Mouse (Mus musculus) ovary, postnatal 10 days (tissue): ENCODE data around the gene Bag3.

Source experiments
- DNase-seq: peaks from one replicate; pipeline ENCODE4 v3.0.0; 2022; ENCODE audit warnings: low spot score

Gene Bag3

DNA sequence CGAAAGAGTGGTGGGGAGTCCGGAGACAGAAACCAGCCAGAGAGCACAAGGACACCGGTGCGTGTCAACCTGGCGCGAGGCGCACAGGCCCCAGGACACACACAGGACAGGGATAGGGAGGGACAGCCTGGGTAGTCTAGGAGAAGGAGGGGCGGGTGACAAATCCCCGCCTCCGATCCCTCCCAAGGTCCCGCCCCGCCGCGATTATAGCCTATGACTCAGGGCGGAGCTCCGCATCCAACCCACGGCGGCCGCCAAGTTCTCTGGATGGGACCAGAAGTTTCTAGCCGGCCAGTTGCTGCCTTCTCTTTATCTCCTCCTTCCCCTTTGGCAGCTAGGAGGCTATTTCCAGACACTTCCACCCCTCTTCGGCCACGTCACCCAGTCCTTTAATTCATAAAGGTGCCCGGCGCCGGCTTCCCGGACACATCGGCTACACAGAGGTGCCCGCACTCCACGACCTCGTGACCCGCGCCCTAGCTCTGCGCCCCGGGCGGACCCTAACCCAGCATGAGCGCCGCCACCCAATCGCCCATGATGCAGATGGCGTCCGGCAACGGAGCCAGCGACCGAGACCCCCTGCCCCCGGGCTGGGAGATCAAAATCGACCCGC, at the start of gene Bag3:
Gene Bag3 (plus strand): TSS at position 268 of the 613 bp plus-strand sequence.
- peak; percentile 91 for DNase-seq

DNA sequence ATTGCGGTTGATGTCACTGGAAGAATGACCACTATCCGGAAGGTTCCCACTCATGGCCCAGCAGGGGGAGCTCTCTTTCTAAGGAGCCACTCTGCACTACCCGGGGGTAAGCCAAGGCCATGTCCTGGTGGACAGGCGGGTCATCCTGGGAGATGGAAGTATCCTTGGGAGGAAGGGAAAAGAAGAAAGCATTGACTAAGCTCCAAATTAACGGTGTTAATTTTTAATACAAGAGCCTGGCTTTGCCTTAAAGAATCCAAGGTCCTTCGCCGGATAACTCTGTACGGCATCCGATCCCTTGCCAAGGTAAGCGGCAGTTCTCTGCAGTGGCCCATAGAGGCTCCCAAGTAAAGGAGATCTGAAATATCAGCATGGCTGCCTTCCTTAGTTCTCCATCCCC, 49.1 kb upstream of the Bag3 start:
- DNase-seq = peak; percentile 35

DNA sequence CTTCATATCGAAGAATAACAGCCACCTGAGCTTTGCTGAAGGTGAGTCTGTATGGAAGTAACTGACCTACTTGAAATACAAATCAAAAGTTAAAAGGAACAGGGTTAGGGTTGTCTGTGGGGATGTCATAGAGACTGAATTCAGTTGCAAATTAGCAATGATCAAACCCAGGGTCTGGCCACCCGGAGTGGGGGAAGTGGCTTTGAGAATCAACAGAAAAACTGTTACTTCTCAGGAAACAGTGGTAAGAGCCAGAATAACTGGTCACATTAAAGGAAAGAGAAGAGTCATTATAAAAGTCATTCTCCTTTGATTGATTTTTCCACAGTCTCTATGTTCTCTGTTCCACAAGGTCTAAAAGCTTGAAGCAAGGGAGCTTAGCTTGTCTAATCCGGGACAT, 34.4 kb upstream of the Bag3 start:
- no peak for DNase-seq

DNA sequence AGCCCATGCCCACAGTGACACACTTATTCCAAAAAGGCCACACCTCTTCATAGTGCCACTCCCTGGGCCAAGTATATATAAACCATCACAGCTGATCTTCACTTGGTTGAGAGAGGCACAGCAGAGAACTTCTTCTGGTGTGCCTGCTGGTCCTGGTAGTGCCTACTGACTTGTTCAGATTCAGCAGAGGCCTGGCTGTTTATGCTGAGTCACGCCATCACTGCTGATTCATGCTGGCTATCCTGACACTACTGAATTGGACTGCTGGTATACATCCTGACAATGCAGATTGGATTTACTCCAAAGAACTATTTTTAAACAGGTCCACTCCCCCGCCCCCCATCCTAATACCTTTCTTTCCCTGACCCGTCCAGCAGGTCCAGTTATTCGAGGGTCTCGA, 28.9 kb upstream of the Bag3 start:
- DNase-seq = no peak

DNA sequence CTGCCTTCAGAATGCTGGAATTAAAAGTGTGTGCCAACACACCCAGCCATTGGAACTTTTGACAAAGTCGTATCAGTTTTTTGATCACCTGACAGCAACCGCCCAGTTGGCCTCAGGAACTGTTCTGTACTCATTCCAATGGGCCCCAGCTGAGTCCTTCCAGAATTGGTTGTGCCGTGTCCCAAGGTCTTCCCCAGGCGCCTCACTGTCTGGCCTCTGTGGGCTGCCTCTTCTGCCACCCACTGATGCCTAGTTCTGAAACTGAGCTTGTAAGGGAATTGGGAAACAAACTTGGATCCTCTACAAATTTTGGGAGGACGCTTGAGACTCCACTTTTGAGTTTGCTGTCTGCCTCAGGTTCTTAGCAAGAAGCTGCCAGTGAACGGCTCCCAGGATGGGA, 23.6 kb upstream of the Bag3 start:
- no peak for DNase-seq

DNA sequence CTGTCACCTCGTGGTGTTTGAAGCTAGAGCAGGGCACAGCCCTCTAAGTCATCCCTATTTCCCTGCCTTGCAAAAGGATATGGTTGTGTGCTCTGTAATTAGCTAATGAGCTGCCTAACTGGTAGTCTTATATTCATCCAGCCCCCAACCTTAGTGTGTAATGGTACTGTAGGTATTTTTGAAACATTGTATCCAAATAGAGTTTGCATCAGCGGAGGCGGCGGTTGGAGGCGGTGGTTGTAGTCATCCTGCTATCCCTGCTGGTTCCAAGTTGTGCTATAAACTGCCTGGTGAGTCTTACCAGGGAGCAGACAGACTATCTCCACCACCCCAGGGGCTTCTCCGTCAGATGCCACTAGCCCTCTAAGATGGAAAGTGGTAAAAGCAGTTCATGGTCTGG, 19.3 kb upstream of the Bag3 start:
- no peak for DNase-seq

DNA sequence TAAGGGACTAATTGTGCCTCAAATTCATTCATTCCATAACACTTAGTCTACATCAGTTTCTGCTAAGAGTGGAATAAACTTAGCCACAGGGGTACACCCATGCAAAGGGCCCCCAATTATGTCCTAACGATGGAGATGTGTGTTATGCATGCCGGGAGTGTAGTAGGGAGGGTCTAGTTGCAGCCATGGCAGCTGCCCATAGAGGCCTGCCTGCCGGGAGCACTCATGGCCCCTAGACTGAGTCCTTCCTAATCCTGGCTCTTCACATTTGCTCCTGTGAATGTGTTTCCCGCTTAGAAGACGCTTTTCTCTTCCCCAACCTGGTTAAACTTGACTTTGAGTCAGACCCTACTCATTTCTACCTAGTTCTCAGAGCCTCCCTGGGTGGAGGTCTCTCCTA, 11.5 kb upstream of the Bag3 start:
- DNase-seq = no peak

DNA sequence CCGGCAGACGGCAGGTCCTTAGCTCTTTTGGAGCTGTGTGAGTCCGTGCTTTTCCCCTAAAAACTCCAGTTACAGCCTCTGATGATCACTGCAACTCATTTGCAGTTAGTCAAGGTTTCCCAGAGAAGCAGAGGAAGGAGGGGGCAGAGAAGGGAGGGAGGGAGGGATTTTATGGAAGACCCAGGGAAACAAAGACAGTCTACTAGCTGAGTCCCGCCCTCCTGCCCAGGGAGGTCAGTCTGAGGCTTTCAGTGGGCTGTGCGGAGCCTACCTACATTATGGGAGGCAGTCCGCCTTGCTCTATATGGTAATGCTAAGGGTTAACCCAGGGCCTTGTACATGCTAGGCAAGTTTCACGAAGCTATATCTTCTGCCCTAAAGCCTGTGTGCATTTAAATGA, 9.9 kb upstream of the Bag3 start:
- no peak for DNase-seq

DNA sequence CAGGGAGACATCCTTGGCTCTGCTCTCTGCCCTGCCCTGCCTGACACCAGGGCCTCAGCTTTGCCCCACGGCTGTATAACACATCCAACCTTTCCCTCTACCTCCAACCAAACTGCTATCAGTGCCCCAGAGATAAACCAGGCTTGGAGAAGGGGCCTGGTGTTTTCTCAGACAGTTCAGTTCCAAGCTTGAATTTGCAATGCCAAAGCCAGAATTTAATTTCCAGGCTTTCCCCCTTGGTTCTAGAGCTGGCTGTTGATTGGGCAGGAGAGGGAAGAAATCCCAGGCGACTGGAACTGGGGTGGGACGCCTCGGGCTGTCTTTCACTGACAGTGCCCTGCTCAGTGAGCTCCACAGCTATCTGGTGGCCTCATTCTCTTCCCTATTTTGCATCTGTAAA, 9.1 kb upstream of the Bag3 start:
- DNase-seq = no peak

DNA sequence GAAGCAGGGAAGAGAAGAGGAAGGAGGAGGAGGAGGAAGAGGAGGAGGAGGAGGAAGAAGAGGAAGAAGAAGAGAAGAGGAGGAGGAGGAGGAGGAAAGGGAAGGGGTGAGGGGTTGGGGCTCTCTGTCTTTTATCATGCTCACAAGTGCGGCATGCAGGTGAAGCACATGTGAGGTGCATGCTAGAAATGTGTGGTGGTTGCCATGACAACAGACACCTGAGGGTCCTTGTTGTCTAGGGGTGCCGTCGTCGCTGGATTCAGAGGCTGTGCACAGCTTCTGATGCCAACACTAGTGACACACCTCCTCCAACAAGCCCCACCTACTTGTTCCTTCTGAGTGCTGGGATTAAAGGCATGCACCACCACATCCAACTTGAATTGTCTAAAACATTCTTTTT, 7.1 kb upstream of the Bag3 start:
- DNase-seq = no peak

DNA sequence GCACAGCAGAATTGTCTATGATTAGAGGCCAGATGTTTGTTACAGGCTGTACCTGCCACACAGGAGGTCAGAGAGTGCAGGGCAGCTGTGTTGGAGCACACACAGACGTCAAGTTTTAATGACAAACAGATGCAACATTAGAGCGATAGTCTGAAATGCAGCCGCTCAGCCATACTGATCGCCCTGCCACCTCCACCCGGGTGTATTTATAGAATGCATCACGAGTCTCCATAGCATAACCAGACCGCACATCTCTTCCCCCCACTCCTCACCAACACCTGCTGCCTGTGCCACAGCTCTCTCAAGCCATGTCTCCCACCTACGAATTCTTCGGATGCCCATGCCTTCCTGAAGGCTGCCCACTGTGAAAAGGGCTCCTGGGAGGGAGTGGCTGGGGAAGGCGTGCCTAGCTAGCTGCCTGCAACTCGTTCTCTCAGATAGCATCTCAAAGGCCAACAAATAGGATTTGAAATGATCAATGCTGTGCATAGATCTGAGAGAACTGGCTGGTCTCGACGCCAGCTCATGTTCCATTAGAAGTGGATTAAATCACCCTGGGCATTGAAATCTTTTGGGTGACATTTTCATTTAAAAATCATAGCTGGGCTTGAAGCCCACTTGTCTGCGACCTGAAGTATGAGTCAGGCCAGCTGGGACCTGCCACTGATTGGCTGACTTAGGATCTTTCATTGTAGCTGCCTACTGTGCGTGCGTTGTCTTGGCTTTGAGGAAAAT, 3.9 kb upstream of the Bag3 start:
- DNase-seq = no peak

DNA sequence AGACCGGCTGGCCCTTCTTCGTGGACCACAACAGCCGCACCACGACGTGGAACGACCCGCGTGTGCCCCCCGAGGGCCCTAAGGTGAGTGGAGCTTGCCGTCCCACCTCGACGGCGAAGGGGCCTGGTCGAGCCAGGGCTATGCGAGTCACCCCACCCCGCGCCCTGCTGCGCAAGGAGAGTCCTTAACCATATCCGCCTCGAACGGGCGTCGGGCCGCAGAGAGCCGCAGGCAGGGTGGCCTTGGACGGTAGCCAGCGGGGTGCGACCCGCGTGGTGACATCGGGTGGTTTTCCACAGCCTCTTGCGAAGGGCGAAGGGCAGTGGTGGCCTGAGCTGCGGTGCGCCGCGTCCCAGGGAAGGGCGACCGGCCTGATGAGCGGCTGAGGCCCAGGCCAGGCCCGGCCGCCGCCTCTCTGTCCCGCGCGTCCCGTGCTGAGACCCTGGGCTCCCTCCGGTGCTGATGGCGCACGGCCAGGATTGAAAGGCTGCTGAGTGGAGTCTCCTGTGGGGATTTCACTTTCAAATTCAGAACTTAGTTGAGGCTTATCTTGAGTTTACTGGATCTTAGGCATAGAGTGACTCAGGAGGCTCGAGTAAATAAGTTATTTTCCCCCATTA, 656 bp downstream of the Bag3 start:
- DNase-seq = peak; percentile 72

DNA sequence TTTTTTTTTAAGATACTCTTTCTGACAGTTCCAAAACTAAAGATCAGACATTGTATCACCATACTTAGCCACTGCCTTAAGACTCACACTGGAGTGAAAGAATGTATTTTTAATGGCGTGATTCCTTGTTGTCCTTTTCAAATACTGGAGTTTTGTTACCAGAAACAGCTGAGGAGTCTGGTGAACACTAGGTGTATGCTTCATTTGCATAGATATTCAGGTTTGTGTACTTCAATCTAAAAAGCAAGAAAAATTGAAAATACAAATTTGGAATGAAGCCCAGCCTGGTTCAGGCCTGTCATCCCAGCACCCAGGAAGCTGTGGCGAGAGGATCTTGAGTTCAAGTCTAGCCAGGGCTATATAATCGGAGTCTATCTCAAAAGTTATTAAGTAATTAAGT, 1.2 kb downstream of the Bag3 start:
- DNase-seq = no peak

DNA sequence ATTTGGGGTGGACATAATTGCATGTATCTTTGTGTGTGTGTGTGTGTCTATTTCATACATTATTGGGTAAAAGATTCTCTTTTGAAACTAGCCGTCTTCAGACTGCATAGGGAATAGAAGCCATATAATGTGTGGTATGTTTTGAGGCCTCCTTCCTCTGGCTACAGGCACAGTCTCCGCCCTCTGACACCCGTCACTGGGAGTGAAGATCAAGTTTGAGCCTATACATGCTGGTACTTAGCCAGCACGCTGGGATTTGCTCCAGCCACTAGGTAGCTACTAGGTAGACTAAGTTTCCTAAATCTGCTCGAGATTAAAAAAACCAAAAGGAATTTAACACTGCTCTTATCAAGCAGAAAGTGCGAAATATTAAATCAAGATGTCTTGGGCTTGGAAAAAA, 3.2 kb downstream of the Bag3 start:
- no peak for DNase-seq

DNA sequence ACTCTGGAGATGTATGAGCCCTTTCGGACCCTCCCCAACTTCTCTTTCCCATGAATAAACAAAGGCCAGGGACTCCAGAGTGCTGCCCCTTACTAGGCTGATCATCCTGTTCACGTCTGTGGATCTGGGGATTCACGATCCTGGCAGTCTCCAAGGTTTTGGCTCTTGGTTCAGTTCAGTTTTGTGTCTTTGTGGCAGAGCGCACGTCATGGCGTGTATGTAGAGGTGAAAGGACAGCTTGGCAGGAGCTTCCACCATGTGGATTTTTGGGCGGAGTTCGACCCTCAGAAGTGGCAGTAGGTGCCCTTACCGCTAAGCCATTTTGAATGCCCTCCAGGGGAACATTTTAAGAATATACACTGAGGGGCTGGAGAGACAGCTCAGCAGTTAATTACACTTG, 5.2 kb downstream of the Bag3 start:
- no peak for DNase-seq

DNA sequence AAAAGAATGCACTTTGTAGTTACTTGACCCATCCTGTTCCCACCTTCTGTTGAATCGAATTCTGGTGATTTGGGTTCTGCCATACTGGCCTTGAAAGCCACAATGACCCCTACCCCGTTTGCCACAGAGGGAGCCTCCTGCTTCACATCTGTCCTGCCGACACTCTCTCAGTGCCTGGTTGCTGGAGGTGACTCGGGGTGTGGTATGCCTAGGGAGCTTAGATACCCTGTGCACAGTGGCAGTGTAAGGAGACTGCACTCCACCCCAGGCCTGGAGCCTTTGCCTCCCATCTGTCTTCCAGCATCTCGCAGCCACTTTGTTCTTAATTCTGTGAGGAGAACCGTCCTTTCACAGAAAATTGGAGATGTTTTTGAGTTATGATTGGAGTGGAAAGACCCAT, 5.7 kb downstream of the Bag3 start:
- no peak for DNase-seq

DNA sequence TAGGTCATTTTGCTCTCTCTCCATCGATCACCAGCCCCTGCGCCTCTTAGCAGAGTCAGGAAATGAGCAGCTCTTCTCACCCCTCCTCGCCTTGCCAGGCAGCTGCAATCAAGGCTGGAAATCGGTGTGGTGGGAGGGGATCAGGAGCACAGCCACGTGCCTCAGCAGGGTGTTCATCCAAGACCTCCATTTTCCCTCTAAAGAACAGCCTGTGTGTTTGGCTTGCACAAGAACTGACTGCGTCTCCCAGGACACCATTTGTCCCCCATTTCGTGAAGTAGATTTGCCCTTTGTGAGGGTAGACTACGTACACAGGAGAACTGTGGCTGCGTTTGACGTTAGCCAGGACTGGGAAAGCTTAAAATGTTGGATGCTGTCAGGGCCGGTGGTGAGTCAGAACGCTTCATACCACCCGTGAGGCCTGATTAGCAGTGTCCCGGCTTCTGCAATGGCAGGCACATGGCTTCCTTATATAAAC, 6.2 kb downstream of the Bag3 start:
- DNase-seq = no peak

DNA sequence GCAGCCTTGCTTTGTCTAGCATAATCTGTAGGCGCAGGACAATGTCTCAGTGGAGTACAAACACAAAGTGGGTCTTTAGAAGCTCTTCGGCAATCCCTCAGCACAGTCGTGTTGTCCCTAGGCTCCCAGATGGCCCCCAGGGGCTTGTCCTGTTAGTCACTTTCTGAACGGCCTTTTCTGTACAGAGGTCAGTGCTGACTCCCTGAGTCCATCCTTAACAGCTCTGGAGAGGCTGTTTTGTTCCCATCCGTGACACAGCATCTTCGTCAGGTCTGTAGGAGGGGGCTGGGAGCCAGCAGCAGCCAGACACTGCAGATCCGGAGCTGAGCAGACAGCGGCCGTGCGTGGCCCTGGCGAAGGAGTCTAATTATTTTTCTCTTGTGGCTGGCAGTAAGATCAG, 7.6 kb downstream of the Bag3 start:
- no peak for DNase-seq

DNA sequence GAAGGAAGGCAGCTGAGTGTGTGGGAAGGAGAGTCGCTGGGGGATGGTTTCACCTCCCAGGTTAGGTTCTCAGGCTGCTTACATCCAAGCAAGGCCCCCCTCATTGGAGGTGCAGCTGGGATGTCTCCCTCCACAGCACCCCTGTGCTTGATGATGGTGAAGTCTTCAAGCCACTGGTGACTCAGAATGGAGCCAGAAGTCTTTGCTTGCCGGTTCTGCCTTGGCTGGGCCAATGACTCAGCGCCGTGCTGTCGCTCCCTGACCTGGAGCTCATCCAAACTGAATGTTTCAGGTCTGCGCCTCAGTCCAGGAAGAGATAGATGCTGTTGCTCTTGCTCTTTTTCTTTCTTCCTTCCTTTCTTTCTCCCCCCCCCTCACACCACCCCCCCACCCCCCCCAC, 8.5 kb downstream of the Bag3 start:
- DNase-seq = no peak

DNA sequence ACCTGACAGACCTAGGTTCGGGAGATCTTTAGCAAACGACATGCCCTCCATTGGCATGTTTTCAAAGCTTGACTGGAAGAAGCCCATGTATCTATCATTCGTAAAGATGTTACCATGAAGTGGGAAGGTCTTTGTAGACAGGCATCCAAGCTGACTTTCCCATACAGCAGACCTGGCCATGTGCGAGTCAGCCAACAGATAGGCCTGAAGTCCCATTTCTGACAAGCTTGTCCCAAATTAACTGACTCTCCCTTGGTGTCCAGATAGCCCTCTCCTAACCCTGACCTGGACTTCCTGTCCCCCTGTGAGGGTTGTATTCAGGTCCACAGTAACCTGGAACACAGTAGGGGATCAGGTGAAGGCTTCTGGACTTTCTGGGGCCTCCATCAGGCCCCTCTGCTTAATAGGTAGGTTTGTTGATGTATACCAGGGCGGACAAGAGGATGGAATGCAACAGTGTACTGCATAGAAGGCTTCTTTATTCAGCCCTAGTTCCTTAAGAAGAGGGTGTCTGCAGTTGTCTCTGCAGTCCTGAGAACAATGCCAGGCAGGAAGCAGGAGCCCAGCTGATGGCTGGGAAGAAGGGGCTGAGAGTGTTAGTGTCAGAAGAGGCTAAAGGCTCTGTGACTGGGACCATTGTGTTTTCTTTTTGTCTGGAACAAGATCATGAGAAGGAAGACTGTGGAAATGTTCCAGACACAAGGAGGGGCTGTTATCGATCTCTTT, 9.2 kb downstream of the Bag3 start:
- DNase-seq = no peak

DNA sequence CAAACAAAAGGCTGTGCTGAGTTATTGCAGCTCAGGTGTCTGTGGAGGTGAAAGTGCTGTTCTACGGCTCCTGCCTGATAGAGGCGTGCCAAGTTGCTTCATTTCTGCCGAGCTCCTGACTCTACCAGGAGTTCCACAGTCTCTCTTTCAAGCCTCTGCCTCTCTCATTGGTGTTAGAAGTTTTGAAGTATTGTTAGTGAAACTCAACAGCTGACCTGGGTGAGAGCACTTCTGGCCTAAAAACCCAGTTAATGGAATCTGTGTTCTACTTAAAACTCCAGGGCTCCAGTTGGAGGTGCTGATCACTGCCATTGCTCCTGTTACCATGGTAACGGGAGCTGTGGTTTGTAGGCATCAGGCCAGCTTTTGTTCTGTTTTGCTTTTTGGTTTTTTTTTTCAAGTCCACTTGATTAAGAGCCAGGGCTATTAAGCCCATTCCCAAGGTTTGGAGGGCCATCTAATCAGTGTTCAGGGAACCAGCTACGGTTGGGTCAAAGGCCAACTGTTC, 11.6 kb downstream of the Bag3 start:
- DNase-seq = no peak

DNA sequence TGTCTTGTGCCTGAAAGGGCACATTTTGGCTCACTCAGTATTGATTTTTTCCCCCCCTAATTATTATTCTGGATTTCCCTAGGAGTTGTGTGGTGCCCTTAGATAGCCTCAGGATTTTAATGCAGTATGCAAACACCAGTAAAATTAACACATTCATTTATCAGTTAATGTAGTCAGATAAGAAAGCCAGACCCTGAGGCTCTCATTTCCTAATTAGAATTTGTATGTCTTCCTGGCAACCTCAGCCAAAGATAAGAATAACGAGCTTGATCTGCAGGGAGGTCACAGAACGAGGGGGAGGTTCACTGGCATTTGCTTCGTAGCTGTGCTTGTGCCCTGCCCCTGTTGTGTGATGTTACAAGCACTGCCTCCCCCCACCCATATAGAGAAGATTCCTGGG, 12.7 kb downstream of the Bag3 start:
- no peak for DNase-seq

DNA sequence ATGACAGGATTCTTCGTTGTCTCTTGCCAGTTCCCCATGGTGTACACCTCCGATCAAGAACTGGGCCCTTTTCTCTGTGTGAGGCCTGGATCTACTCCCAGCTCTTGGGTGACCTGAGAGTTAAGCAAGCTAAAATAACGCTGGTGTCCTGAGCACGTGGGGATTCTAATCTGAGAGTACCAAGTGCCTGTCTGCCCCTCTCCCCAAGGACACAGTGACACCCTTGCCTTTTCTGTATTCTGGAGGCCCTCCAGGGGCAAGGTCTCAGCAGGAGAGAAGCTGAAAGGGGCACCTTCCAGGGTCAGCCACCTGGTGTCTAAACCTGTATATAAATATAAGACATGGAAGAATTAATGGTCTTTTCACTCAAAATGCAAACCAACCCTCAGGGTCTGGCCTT, 14.3 kb downstream of the Bag3 start:
- DNase-seq = no peak
